Mouse (Mus musculus) erythroblast, adult 5-6 weeks (primary cell): Measurements from ENCODE around the gene Sytl3. TPM values are rescaled to one million over a fixed set of nuclear protein-coding genes. Genes with fewer than 3 reads are reported as not detected.

Source experiments
- total RNA-seq, 2 experiments: library from RNA; stranded (forward) in 1 of 2; stranded (reverse) in 1 of 2; fragments of 150-400 nt in 1 of 2; fragments of 200-764, 138-1000 nt in 1 of 2; gene quantifications; 2 replicates each; pipeline versions ENCODE4 v1.2.3 to v1.2.4; 2015 to 2017; ENCODE audit warnings: low replicate concordance in 2 of 2

The Sytl3 gene
- total RNA-seq, 2 experiments from 2014 or later = 3.3 TPM; not detected in 1

Other genes starting within 250 kb of the Sytl3 start
- gene Dynlt1b, start 229.0 kb upstream of the Sytl3 start, total RNA-seq (2015; ENCODE audit: low replicate concordance) = 47.7 and 59.6 TPM in 2 replicates
- gene Dynlt1b, start 229.0 kb upstream of the Sytl3 start, total RNA-seq (2017; ENCODE audit: low replicate concordance) = 21.3 and 49.7 TPM in 2 replicates
- 2.1 TPM in 1 of 2 replicates, not detected in the other for gene Dynlt1c, start 57.4 kb upstream of the Sytl3 start, total RNA-seq (2015; ENCODE audit: low replicate concordance)
- 0.34 and 3.8 TPM in 2 replicates for gene Dynlt1c, start 57.4 kb upstream of the Sytl3 start, total RNA-seq (2017; ENCODE audit: low replicate concordance)
- 25.7 and 61.9 TPM in 2 replicates for gene Dynlt1f, start 3.2 kb upstream of the Sytl3 start, total RNA-seq (2015; ENCODE audit: low replicate concordance)
- 19.3 and 29.0 TPM in 2 replicates for gene Dynlt1f, start 3.2 kb upstream of the Sytl3 start, total RNA-seq (2017; ENCODE audit: low replicate concordance)
- 9.4 and 23.2 TPM in 2 replicates for gene Ezr, start 123.7 kb downstream of the Sytl3 start, total RNA-seq (2015; ENCODE audit: low replicate concordance)
- gene Ezr, start 123.7 kb downstream of the Sytl3 start, total RNA-seq (2017; ENCODE audit: low replicate concordance) = 64.2 and 120 TPM in 2 replicates